Mouse (Mus musculus) brown adipose tissue, adult 24 weeks (tissue): ENCODE results near the gene Gxylt2. TPM values are rescaled to one million over a fixed set of nuclear protein-coding genes. Genes with fewer than 3 reads are reported as not detected.

Source experiments
- H3K27ac ChIP-seq: fragments of 200-500 bp; replicated peaks from 2 replicates; pipeline ENCODE4 v1.5.1; 2012; ENCODE audit warnings: low read depth, mild to moderate bottlenecking, low read length
- H3K4me1 ChIP-seq: fragments of 200-500 bp; 2 replicates; pipeline ENCODE4 v1.6.1; 2012; ENCODE audit warnings: low read length, mixed read lengths; ENCODE audit not compliant: control insufficient read depth, insufficient read depth, insufficient read length
- H3K4me3 ChIP-seq: fragments of 200-500 bp; 2 replicates; pipeline ENCODE4 v1.5.1; 2012; ENCODE audit warnings: low read depth, mild to moderate bottlenecking, low read length, moderate library complexity; ENCODE audit not compliant: insufficient read depth
- polyA plus RNA-seq: library from polyadenylated mRNA; stranded (reverse); fragments of >200 nt; gene quantifications from 2 replicates; pipeline ENCODE4 v1.2.4, GENCODE M21; 2012; ENCODE audit not compliant: missing spikeins, insufficient read depth, insufficient read length

The Gxylt2 gene
- 0.33 and 0.87 TPM in 2 replicates for polyA plus RNA-seq

DNA sequence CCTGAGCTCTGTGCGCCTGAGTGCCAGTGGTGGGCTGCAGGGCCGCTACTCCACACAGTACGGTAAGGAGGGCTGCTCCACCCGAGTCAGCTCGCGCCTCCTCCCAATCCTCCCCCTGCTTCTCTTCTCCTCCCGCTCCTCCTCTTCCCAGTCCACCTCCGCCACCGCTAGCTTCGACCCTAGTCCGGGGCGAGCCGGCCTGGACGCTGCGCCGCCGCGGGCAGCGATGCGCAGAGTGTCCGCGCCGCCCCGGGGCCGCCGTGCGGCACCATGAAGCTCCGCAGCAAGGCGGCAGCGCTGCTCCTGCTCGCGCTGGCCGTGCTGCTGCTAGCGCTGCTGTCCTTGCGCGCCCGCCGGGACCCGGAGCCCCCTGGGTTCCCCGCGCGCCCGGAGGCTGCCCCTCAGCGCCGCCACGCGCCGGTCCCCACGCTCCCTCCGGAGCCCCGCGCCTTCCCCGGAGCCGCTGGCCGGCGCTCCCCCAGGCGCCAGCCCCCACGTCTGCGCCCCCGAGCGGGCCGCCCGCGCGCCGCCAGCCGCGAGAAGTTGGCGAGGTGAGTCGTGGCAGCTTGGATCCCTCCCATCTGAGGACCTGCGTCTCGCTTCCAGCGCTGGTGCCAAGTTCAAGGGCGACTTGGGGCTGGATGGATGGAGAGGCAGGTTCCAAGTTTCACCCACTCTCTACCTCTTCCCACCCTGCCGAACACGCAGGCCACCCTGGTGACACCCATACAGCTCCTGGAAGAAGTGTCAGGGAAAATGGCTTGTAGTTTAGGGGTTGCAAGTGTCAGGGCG lies at the start of gene Gxylt2:
Gxylt2 (plus strand) TSS at position 161 of the 792 bp plus-strand sequence.
- Histone ChIP-seq H3K4me1 (no peaks in the 10 kb centered on the region), H3K27ac (no peak within 1 kb of the TSS), H3K4me3 (peak within 1 kb of the TSS; percentile 32)

DNA sequence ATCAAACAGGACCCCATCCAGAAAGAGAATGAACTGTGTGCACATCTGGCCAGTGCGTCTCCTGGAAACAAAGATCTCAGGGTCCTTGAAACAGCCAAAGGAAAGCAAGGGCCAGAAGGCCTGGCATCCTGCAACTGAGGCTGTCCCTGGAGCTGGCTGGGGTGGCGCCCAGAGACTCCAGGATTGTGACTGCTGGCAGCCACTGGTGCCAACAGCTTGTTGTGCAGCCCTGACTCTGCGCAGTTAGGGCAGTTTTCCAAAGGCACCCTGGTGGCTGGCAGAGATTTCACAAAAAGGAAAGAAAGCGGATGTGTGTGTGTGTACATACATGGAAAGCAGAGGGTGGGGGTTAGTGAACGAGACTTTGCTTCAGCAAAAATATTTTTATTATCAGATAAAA lies 44.1 kb upstream of the Gxylt2 start:
- no peak overlapping the region for H3K27ac ChIP-seq
- H3K4me1 ChIP-seq, result no peaks in the 10 kb centered on the region

DNA sequence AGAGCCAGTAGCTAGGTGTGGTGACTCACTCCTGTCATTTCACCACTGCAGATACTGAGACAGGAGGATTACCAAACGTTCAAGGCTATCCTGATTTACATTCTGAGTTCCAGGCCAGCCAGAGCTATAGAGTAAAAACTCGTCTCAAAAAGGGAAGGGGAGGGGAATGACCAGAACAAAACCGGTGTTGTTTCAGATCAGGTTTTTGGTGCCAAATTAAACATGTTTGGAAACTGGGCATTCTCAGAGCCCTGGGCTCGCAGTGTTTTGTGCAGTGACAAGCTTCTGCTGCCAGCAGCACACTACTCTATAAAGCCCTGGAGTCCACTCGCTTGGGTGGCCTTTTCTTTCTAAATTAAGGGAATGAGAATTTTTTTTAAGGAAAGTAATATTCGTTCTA lies 42.3 kb upstream of the Gxylt2 start:
- H3K27ac ChIP-seq, result no peak overlapping the region
- no peak overlapping the region for H3K4me3 ChIP-seq
- no peaks in the 10 kb centered on the region for H3K4me1 ChIP-seq

More for the DNA sequence above, 44.1 kb upstream of the Gxylt2 start:
- no peak overlapping the region for H3K4me3 ChIP-seq

DNA sequence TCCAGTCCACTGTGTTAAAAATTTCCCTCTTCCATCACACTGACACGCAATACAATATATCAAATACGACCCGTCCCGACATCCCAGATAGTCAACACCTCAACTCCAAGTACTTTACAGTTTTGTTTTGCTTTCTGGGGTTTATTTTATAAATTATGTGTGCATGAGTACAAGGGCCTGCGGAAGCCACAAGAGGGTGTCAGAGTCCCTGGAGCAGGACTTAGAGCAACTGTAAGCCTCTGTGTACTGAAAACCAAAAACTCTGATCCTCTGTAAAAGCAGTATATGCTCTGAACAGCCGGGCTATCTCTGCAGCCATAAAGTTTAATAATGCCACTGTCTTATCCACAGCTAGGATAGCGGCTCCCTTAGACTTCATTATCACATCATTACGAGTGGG lies 36.9 kb upstream of the Gxylt2 start:
- no peak overlapping the region for H3K4me3 ChIP-seq
- no peak overlapping the region for H3K27ac ChIP-seq

DNA sequence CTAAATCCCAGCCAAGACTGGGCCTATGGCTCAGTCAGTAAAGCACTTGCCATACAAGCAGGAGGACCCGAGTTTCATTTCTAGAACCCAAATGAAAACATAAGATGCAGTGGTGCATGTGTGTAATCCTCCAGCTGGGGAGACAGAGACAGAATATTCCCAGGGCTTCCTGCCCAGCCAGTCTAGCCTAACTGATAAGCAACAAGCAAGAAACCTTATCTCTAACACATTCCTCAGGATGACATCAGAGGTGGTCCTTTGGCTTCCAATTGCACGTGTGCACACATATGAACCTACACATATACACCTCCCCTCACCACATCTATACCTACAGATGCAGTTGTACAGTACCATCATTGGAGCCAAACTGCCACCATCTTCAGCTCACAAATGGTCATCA lies 35.7 kb upstream of the Gxylt2 start:
- no peak overlapping the region for H3K27ac ChIP-seq
- no peaks in the 10 kb centered on the region for H3K4me1 ChIP-seq

More for the DNA sequence above, 36.9 kb upstream of the Gxylt2 start:
- H3K4me1 ChIP-seq, result no peaks in the 10 kb centered on the region

DNA sequence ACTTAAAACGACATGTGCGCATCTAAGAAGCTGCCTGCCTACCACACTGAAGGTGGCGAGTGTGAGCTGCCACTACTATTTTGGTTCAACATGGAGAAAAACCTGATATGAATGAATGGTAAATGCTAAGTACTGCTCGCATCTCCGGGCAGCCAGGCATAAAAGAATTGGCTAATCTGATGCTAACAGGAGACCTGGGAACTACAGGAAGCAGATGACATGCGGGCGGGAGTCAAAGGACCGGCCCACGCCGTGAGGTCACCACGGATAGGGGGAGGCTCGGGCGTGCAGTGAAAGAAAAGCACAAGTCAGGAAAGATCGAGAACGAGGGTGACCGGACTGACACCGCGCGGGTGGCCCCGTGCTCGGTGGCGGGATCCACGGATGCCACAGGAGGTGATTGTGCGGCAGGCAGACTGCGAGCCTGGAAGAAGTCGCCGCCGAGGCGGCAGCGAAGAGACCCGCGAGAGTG lies 34.1 kb upstream of the Gxylt2 start:
- Histone ChIP-seq H3K4me1 (no peaks in the 10 kb centered on the region), H3K4me3 (peak overlapping the region; percentile 87), H3K27ac (peak overlapping the region; percentile 23; the same call in 1 of the 2 replicates)

More for the DNA sequence above, 35.7 kb upstream of the Gxylt2 start:
- H3K4me3 ChIP-seq, result no peak overlapping the region

DNA sequence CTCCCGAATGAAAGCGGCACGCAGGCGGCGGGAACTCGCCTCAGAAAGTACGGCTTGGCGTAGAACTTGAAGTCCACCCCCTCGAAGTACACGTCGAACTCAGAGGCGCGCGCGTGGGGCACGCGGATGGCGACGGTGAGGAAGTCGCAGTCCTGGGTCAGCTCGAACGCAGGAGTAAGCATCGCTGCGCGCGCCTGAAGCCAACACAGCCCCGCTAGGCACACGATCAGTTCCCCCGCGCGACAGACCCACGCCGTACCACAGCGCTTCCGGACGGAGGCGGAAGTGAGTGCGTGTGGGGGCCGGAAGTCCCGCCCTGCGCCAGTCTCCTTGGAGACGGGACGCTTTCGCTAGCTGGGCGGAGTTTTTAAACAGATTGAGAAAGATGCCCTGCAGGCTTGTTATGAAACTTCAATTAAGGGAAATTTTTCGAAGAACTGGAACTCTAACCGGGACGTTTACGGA lies 33.6 kb upstream of the Gxylt2 start, which contains the start of gene Shq1:
Shq1 (minus strand) TSS at position 278 of the 465 bp plus-strand sequence.
- peak within 1 kb of the TSS; percentile 87 for H3K4me3 ChIP-seq
- H3K27ac ChIP-seq, result peak within 1 kb of the TSS; percentile 23; the same call in 1 of the 2 replicates
- no peaks in the 10 kb centered on the region for H3K4me1 ChIP-seq

DNA sequence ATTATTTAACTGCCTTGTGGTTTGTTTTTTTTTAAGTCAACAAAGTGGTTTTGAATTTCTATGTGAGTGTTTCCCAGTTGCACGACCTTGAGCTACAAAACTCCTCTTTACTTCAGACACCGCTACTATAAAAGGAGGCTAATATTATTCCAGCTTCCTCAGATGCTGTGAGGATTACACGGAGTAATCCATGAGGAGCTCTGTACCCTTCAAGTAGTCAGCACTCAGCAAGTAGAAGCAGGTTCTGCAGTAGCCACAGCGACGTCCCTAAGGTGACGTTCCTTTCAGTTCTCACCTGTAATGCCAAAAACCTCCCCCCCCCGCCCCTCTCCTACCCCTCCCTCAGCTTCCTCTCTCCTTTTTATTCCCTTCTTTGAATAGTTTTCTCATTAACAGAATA lies 33.1 kb upstream of the Gxylt2 start:
- Histone ChIP-seq H3K27ac (no peak overlapping the region), H3K4me1 (no peaks in the 10 kb centered on the region), H3K4me3 (peak overlapping the region; percentile 87; the same call in 1 of the 2 replicates)

DNA sequence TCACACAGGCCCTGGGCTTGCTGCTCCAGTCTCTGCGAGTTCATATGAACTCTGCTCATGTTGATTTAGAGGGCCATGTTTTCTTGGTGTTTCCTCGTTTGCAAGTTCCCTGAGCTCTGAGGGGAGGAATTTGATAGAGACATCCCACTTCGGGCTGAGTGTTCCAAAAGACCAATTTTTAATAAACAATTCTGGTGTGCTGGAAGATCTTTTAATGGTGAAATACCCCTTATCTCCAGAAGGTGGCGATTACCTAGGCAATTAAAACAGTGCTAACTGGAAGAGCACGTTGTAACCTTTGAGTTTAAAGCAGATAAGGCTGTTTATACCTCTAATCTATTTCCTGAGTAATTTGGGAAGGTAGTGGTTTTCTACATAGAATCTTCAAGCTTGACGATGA lies 29.6 kb upstream of the Gxylt2 start:
- Histone ChIP-seq H3K4me3 (no peak overlapping the region), H3K27ac (no peak overlapping the region), H3K4me1 (no peaks in the 10 kb centered on the region)

DNA sequence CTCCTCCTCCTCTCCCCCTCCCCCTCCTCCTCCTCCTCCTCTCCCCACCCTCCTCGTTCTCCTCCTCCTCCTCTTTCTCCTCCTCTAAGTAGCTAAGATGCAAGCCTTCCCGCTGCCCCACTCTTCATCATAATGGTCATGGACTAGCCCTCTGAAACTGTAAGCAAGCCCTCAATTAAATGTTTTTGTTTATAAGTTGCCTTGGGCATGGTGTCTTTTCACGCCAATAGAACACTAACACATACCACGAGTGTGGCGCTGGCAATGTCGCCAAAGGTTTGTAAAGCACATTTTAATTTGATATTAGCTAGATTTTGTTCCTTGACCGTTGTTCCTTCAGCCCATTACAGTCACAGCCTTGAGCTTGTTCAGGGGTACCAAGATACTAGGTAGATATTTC lies 28.1 kb upstream of the Gxylt2 start:
- Histone ChIP-seq H3K4me3 (no peak overlapping the region), H3K4me1 (no peaks in the 10 kb centered on the region), H3K27ac (no peak overlapping the region)

DNA sequence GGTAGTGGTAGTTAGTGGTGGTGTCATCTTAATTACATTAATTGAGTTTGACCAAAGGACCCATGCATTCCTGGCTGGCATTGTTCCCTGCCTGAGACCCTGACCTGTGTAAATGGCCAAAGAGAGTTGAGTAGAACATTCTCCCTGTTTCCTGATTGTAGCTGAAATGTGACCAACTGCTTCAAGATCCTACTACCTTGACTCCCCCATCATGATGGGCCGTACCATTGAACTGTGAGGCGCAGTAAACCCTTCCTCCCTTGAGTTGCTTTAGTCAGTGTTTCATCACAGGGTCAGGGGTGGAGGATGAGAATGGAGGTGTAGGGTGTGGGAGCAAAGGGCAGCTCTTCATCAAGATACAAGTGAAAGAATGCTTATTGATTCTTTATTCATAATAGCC lies 25.9 kb upstream of the Gxylt2 start:
- Histone ChIP-seq H3K27ac (no peak overlapping the region), H3K4me1 (no peaks in the 10 kb centered on the region), H3K4me3 (no peak overlapping the region)

DNA sequence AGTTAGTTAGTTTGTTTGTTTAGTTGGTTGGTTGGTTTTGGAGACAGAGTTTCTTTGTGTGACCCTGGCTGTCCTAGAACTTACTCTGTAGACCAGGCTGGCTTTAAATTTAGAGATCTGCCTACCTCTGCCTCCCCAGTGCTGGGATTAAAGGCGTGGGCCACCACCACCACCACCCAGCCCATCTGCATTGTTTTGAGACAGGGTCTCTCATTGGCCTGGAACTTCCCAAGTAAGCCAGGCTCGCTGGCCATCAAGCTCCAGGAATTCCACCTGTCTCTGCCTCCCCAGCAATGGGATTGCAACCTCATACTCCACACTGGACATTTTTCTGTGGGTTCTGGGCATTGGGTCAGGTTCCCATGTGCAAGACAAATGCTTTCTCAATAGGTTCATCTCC lies 18.2 kb upstream of the Gxylt2 start:
- no peak overlapping the region for H3K4me3 ChIP-seq
- H3K27ac ChIP-seq, result no peak overlapping the region
- H3K4me1 ChIP-seq, result no peaks in the 10 kb centered on the region

DNA sequence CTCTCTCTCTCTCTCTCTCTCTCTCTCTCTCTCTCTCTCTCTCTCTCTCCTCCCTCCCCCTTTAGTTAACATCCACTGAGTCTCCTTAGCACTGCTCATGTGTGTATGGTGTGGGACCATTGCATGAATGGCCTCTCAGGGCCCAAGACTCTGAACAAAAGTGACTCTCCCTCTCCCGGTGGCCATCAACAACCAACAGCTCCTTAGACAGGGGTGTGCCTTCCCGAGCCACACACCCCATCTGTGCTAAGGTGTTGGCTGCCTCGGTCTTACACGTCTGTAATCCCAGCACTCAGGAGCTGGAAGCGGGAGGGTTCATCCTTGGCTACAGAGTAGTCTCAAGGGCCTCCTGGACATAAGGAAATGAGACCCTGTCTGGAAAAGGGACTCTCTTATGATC lies 4.5 kb upstream of the Gxylt2 start:
- Histone ChIP-seq H3K4me3 (no peak overlapping the region), H3K4me1 (no peaks in the 10 kb centered on the region), H3K27ac (no peak overlapping the region)

DNA sequence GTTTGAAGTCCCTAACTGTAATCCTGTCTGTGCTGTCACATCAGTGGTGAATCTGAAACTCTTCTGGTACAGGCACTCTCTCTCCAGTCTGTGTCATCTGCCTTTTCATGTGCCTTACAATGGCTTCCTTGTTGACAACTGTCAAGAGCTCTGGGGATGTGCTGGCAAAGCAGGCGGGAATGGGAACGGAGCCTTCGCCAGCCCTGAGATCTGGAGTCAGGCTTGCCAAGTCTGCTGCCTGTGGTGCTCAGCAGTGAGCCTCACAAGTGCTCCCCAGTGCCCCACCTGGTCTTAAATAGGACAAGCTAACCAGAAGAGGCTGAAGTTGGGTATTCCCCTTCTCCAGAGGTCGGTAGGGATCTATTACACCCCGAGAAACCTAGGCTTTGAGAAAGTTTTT lies 3.8 kb upstream of the Gxylt2 start:
- no peaks in the 10 kb centered on the region for H3K4me1 ChIP-seq
- H3K4me3 ChIP-seq, result no peak overlapping the region
- no peak overlapping the region for H3K27ac ChIP-seq

DNA sequence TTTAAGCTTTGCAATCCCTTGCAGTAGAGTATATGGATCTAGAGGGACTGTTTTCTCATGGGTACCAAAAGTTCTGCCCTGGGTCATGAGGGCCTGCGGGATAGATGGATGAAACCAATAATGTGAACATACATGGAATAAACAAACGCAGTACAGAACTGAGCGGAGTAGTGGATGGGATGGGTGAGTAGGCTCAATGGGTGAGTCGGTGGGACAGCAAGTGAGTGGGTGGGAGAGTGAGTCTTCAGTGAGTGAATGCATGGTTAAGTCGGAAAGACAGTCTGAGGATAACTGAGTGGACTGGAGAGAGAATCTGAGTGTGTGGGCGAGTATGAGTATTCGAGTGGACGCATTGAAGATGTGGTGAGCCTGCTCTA lies 349 bp upstream of the Gxylt2 start:
- H3K27ac ChIP-seq, result no peak overlapping the region
- peak overlapping the region; percentile 32 for H3K4me3 ChIP-seq

DNA sequence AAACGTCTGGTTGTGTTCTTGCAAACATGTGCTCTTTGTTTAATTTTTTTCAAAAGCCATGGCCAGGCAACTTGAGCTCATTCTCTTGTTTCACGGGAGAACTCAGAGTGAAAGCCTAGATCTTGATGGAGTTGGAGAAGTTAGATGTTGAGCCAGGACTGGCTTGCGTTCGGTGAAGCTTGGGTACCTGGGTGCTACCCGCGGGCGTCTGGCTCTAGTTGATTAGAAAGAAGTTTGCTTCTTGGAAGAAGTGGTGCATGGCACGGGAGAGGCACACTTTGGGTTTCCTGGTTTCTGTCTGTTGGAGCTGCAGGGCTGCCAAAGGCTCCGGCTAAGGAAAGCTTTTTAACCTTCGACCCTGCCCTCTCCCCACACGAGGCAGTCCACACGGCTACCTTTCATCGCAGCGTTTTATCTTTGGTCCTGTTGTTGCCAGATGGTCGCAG lies 855 bp downstream of the Gxylt2 start:
- H3K27ac ChIP-seq, result no peak overlapping the region
- H3K4me1 ChIP-seq, result no peaks in the 10 kb centered on the region
- H3K4me3 ChIP-seq, result peak overlapping the region; percentile 32

More for the DNA sequence above, 349 bp upstream of the Gxylt2 start:
- no peaks in the 10 kb centered on the region for H3K4me1 ChIP-seq
